Mouse (Mus musculus) hindbrain, embryonic 15.5 days (tissue): ENCODE measurements around the gene Lif. TPM values are rescaled to one million over a fixed set of nuclear protein-coding genes. Genes with fewer than 3 reads are reported as not detected.

Experiments
- ATAC-seq: fragments of 200-750 bp; cut with Nextera tagmentation; 2 replicates; pipeline ENCODE4 v1.8.0; 2017; ENCODE audit warnings: low read depth, moderate number of reproducible peaks, moderate TSS enrichment; ENCODE audit not compliant: low FRiP score
- H3K27ac ChIP-seq: fragments of 300-500 bp; sonication (generic); replicated peaks from 2 replicates; pipeline ENCODE4 v1.5.1; 2015; ENCODE audit warnings: mild to moderate bottlenecking, inconsistent platforms
- H3K27me3 ChIP-seq: fragments of 300-500 bp; sonication (generic); 2 replicates; pipeline ENCODE4 v1.6.1; 2015; ENCODE audit warnings: control low read depth, inconsistent platforms
- H3K36me3 ChIP-seq: fragments of 300-500 bp; sonication (generic); 2 replicates; pipeline ENCODE4 v1.6.1; 2015; ENCODE audit warnings: control low read depth, inconsistent platforms
- H3K4me1 ChIP-seq: fragments of 300-500 bp; sonication (generic); replicated peaks from 2 replicates; pipeline ENCODE4 v1.6.1; 2015; ENCODE audit warnings: control low read depth, inconsistent platforms
- H3K4me2 ChIP-seq: fragments of 300-500 bp; sonication (generic); 2 replicates; pipeline ENCODE4 v1.6.1; 2015; ENCODE audit warnings: moderate library complexity, mild to moderate bottlenecking, inconsistent platforms
- H3K4me3 ChIP-seq: fragments of 300-500 bp; sonication (generic); 2 replicates; pipeline ENCODE4 v1.5.1; 2015; ENCODE audit warnings: mild to moderate bottlenecking, inconsistent platforms
- H3K9ac ChIP-seq: fragments of 300-500 bp; sonication (generic); 2 replicates; pipeline ENCODE4 v1.6.1; 2015; ENCODE audit warnings: inconsistent platforms
- H3K9me3 ChIP-seq: fragments of 300-500 bp; sonication (generic); 2 replicates; pipeline ENCODE4 v1.6.1; 2016; ENCODE audit warnings: control low read depth, inconsistent platforms
- WGBS: fragments of 180-500 bp; shearing (Covaris S2); methylation state at CpG from one replicate; pipeline ENCODE4 v1.1.7; 2015; 5-methylcytosine and 5-hydroxymethylcytosine counted together
- polyA plus RNA-seq: library from polyadenylated mRNA; unstranded; fragments of >200 nt; fragmentation: Nextera tagmentation; extraction: Ambion mirVana; gene quantifications from 2 replicates; pipeline ENCODE4 v1.2.1, GENCODE M21; 2015

Gene Lif
- polyA plus RNA-seq, 1 experiment from 2014 or later: 0.08 TPM

GRCm38 (mm10) chr11:4268500-4268899 is 11.1 kb downstream of the Lif start:
- peaks cover 39% of the 10 kb centered on the region for H3K27me3 ChIP-seq
- H3K4me1 ChIP-seq: peaks cover 11% of the 10 kb centered on the region
- no peaks in the 10 kb centered on the region for H3K36me3 ChIP-seq
- H3K9me3 ChIP-seq: no peaks in the 10 kb centered on the region
- H3K27ac ChIP-seq: no peak overlapping the region
- H3K4me3 ChIP-seq: no peak overlapping the region
- no peak for ATAC-seq
- WGBS: 85% methylated on average over 6 of the region's 6 CpGs
- H3K9ac ChIP-seq: no peak overlapping the region
- no peak overlapping the region for H3K4me2 ChIP-seq

- Histone ChIP-seq H3K4me1 (peaks cover 11% of the 10 kb centered on the region), H3K27ac (no peak overlapping the region), H3K4me2 (no peak overlapping the region), H3K36me3 (no peaks in the 10 kb centered on the region), H3K4me3 (no peak overlapping the region), H3K27me3 (peaks cover 23% of the 10 kb centered on the region), H3K9me3 (no peaks in the 10 kb centered on the region), H3K9ac (no peak overlapping the region)
- WGBS: 26% methylated on average over 20 of the region's 20 CpGs
- ATAC-seq: no peak
Observed at GRCm38 (mm10) chr11:4270744-4271459, 13.5 kb downstream of the Lif start.

GRCm38 (mm10) chr11:4271544-4271943 is 14.2 kb downstream of the Lif start:
- no peak for ATAC-seq
- no peaks in the 10 kb centered on the region for H3K9me3 ChIP-seq
- no peak overlapping the region for H3K27ac ChIP-seq
- no peak overlapping the region for H3K4me3 ChIP-seq
- H3K4me1 ChIP-seq: peaks cover 6% of the 10 kb centered on the region
- WGBS: 62% methylated on average over 11 of the region's 11 CpGs
- no peak overlapping the region for H3K9ac ChIP-seq
- no peak overlapping the region for H3K4me2 ChIP-seq
- H3K36me3 ChIP-seq: no peaks in the 10 kb centered on the region
- H3K27me3 ChIP-seq: peaks cover 21% of the 10 kb centered on the region

GRCm38 (mm10) chr11:4276411-4276861 is 19.1 kb downstream of the Lif start:
- no peak overlapping the region for H3K9ac ChIP-seq
- no peak overlapping the region for H3K4me3 ChIP-seq
- WGBS: 53% methylated on average over 11 of the region's 11 CpGs
- no peaks in the 10 kb centered on the region for H3K9me3 ChIP-seq
- H3K4me2 ChIP-seq: no peak overlapping the region
- H3K27me3 ChIP-seq: no peaks in the 10 kb centered on the region
- H3K27ac ChIP-seq: no peak overlapping the region
- no peaks in the 10 kb centered on the region for H3K4me1 ChIP-seq
- no peaks in the 10 kb centered on the region for H3K36me3 ChIP-seq
- ATAC-seq: peak; percentile 19; the same call in 1 of the 2 replicates

- Histone ChIP-seq H3K4me3 (no peak overlapping the region), H3K27ac (no peak overlapping the region), H3K36me3 (no peaks in the 10 kb centered on the region), H3K27me3 (no peaks in the 10 kb centered on the region), H3K9ac (no peak overlapping the region), H3K4me1 (no peaks in the 10 kb centered on the region), H3K4me2 (no peak overlapping the region), H3K9me3 (no peaks in the 10 kb centered on the region)
- no peak for ATAC-seq
- 51% methylated on average over 7 of the region's 7 CpGs for WGBS
Observed at GRCm38 (mm10) chr11:4279909-4280308, 22.6 kb downstream of the Lif start.

- Histone ChIP-seq H3K4me3 (no peak overlapping the region), H3K36me3 (no peaks in the 10 kb centered on the region), H3K4me1 (no peaks in the 10 kb centered on the region), H3K9ac (no peak overlapping the region), H3K4me2 (no peak overlapping the region), H3K27me3 (no peaks in the 10 kb centered on the region), H3K9me3 (no peaks in the 10 kb centered on the region), H3K27ac (no peak overlapping the region)
- WGBS: 78% methylated on average over 6 of the region's 6 CpGs
- no peak for ATAC-seq
Observed at GRCm38 (mm10) chr11:4281852-4282251, 24.5 kb downstream of the Lif start.

- Histone ChIP-seq H3K4me1 (no peaks in the 10 kb centered on the region), H3K9me3 (no peaks in the 10 kb centered on the region), H3K4me2 (no peak overlapping the region), H3K36me3 (no peaks in the 10 kb centered on the region), H3K4me3 (no peak overlapping the region), H3K9ac (no peak overlapping the region), H3K27me3 (no peaks in the 10 kb centered on the region), H3K27ac (no peak overlapping the region)
- WGBS: 40% methylated on average over 4 of the region's 4 CpGs
- no peak for ATAC-seq
Observed at GRCm38 (mm10) chr11:4283627-4284026, 26.3 kb downstream of the Lif start.

- Histone ChIP-seq H3K4me2 (no peak overlapping the region), H3K4me1 (no peaks in the 10 kb centered on the region; the same call in 1 of the 2 replicates), H3K4me3 (no peak overlapping the region), H3K36me3 (no peaks in the 10 kb centered on the region), H3K9ac (no peak overlapping the region), H3K27me3 (no peaks in the 10 kb centered on the region), H3K9me3 (no peaks in the 10 kb centered on the region), H3K27ac (no peak overlapping the region)
- ATAC-seq: no peak
- 67% methylated on average over 3 of the region's 3 CpGs for WGBS
Observed at GRCm38 (mm10) chr11:4289280-4289679, 31.9 kb downstream of the Lif start.

- no peak overlapping the region for H3K4me2 ChIP-seq
- ATAC-seq: peak; percentile 33; the same call in 1 of the 2 replicates
- H3K36me3 ChIP-seq: no peaks in the 10 kb centered on the region
- H3K4me3 ChIP-seq: no peak overlapping the region
- H3K4me1 ChIP-seq: peaks cover 8% of the 10 kb centered on the region
- no peak overlapping the region for H3K9ac ChIP-seq
- H3K27me3 ChIP-seq: no peaks in the 10 kb centered on the region
- H3K9me3 ChIP-seq: no peaks in the 10 kb centered on the region
- H3K27ac ChIP-seq: no peak overlapping the region
- WGBS: 59% methylated on average over 6 of the region's 6 CpGs
Observed at GRCm38 (mm10) chr11:4291639-4292038, 34.3 kb downstream of the Lif start.

- Histone ChIP-seq H3K27me3 (no peaks in the 10 kb centered on the region), H3K9ac (no peak overlapping the region), H3K9me3 (no peaks in the 10 kb centered on the region), H3K27ac (no peak overlapping the region), H3K4me1 (peaks cover 8% of the 10 kb centered on the region), H3K36me3 (no peaks in the 10 kb centered on the region), H3K4me3 (no peak overlapping the region), H3K4me2 (no peak overlapping the region)
- ATAC-seq: no peak
- WGBS: 79% methylated on average over 8 of the region's 8 CpGs
Observed at GRCm38 (mm10) chr11:4292224-4292887, 35.0 kb downstream of the Lif start.

- Histone ChIP-seq H3K4me1 (peaks cover 8% of the 10 kb centered on the region), H3K9ac (no peak overlapping the region), H3K27me3 (no peaks in the 10 kb centered on the region), H3K4me3 (no peak overlapping the region), H3K36me3 (no peaks in the 10 kb centered on the region), H3K9me3 (no peaks in the 10 kb centered on the region), H3K4me2 (no peak overlapping the region), H3K27ac (no peak overlapping the region)
- no peak for ATAC-seq
- WGBS: 91% methylated on average over 6 of the region's 6 CpGs
Observed at GRCm38 (mm10) chr11:4292888-4293247, 35.5 kb downstream of the Lif start.

GRCm38 (mm10) chr11:4293481-4293880 is 36.1 kb downstream of the Lif start:
- Histone ChIP-seq H3K27ac (no peak overlapping the region), H3K9me3 (no peaks in the 10 kb centered on the region), H3K4me1 (peaks cover 8% of the 10 kb centered on the region), H3K36me3 (no peaks in the 10 kb centered on the region), H3K4me3 (no peak overlapping the region), H3K27me3 (no peaks in the 10 kb centered on the region), H3K9ac (no peak overlapping the region), H3K4me2 (no peak overlapping the region)
- WGBS: 80% methylated on average over 4 of the region's 4 CpGs
- ATAC-seq: no peak
